8 mouse cellular contexts compared by ENCODE assay signal in the genomic region with DNA sequence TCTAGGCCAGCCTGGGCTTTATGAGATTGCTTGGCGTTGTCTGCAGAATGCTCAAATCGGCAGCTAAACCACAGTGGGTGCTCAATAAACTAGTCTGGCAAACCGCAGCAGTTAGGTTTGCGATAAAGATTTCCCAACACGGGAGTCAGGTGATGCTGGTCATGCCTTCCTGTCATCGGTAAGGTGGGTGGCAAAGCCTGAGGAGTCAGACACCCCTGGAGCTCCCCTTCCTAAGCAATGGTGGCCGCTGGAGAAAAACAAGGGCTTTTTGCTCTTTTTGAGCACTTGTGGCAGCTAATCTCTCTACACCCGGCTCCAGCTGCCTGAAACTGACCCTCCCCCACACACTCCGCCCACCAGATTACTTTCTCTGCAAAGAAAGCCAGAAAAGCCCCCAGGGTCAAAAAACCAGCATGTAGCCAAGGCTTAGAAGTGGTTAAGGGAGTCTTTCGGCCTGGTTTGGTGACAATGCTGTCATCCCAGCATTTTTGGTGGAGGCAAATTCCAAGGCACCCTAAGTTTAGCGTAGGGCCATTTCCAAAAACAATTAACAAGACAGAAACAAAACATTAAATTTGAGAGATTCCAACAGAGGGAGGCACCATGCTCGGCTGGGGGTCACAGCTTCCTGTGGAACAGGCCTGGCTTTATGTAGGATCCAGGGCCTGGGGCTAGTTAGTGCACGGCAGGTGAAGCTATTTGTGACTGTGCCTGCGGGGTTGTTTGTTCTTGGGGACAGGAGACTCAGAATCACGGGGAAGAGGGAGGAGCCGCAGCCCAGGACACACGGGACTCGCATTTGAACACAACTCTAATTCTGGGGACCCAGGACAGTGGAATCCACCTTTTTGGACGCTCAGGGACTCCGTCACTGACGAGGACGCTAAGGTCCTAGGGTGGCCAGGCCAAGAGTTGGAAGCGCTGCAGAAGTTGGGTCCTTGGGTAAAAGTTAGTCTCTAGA. TPM values are rescaled to one million over a fixed set of nuclear protein-coding genes. Genes with fewer than 3 reads are reported as not detected.
DNase-seq lines count a peak whose midpoint lies in the region; ATAC-seq and TF ChIP-seq lines count a peak whose summit lies in the region.

No protein-coding gene starts in this region.

- H3K4me2 ChIP-seq in kidney, embryonic 14.5 days (replicated peaks; ENCODE audit: low read depth, low read length) = peak overlapping the region; percentile 63

- intact Hi-C loops in gastrocnemius, adult 2 months (cut with DNase I) = loop anchor here (2.0 kb wide), 1 partner anchor 61 kb away; no protein-coding TSS in a partner anchor
- intact Hi-C loops in gastrocnemius, postnatal 36 days (cut with DNase I) = loop anchor here (2.0 kb wide), 1 partner anchor 13 kb away; the partner anchor contains the start of gene Ticam1
- intact Hi-C loops in heart, adult 2 months (cut with DNase I) = loop anchor here (2.0 kb wide), 2 partner anchors 15 to 29 kb away; no protein-coding TSS in a partner anchor

- TF ChIP-seq EP300 in heart, adult 2 months (IDR thresholded peaks at IDR 0.05; ENCODE audit: insufficient read depth, low read depth, low read length) = 0 out of 2 replicates have a peak, but pooled peaks have one; percentile 23

- TF ChIP-seq CTCF in gastrocnemius, adult 2 months (IDR thresholded peaks at IDR 0.05) = no peak
- TF ChIP-seq CTCF in bone marrow macrophage, adult 2 months (IDR thresholded peaks at IDR 0.05; ENCODE audit: low read depth, low read length) = no peak
- no peak for TF ChIP-seq CTCF in heart, adult 2 months (IDR thresholded peaks at IDR 0.05)

- no peak for TF ChIP-seq POLR2A in bone marrow macrophage, adult 2 months (IDR thresholded peaks at IDR 0.05; ENCODE audit: borderline replicate concordance, low read depth, low read length)
- peak; percentile 40; the same call in 1 of the 2 replicates for TF ChIP-seq POLR2A in heart, adult 2 months (IDR thresholded peaks at IDR 0.05; ENCODE audit: insufficient read depth, low read depth, low read length)

- peaks cover 21% of the 10 kb centered on the region for H3K4me1 ChIP-seq in bone marrow macrophage, adult 2 months (ENCODE audit: control insufficient read depth, insufficient read depth, low read length)
- H3K4me1 ChIP-seq in heart, adult 2 months (ENCODE audit: control insufficient read depth, insufficient read depth, low read length) = peaks cover 6% of the 10 kb centered on the region
- peaks cover 28% of the 10 kb centered on the region for H3K4me1 ChIP-seq in kidney, embryonic 14.5 days (ENCODE audit: control insufficient read depth, insufficient read depth, low read length)

- 3% methylated on average over 23 of the region's 23 CpGs for WGBS in heart, adult 2 months
- WGBS in kidney, embryonic 14.5 days = 3% methylated on average over 23 of the region's 23 CpGs

- no peaks in the 10 kb centered on the region for H3K27me3 ChIP-seq in heart, adult 2 months (ENCODE audit: control insufficient read depth, insufficient read depth, low read length)
- no peaks in the 10 kb centered on the region for H3K27me3 ChIP-seq in kidney, embryonic 14.5 days (ENCODE audit: control insufficient read depth, insufficient read depth, low read length)
- no peaks in the 10 kb centered on the region for H3K27me3 ChIP-seq in splenic B cell, adult 2 months (ENCODE audit: control insufficient read depth, insufficient read depth, low read length, poor library complexity, severe bottlenecking)

- H3K36me3 ChIP-seq in heart, adult 2 months (ENCODE audit: control insufficient read depth, insufficient read depth, low read length) = no peaks in the 10 kb centered on the region
- H3K36me3 ChIP-seq in kidney, embryonic 14.5 days (ENCODE audit: control insufficient read depth, insufficient read depth, low read length) = peaks cover 23% of the 10 kb centered on the region
- H3K36me3 ChIP-seq in splenic B cell, adult 2 months (ENCODE audit: control insufficient read depth, insufficient read depth, low read length, poor library complexity, severe bottlenecking) = peaks cover 2% of the 10 kb centered on the region; the same call in 1 of the 2 replicates

- peak; percentile 64 for DNase-seq in gastrocnemius, adult 2 months
- DNase-seq in gastrocnemius, postnatal 36 days = no peak
- peak; percentile 66 to 67 for DNase-seq in heart, adult 2 months
- DNase-seq in lung, postnatal 14 days = peak; percentile 55
- DNase-seq in splenic B cell, adult 2 months (ENCODE audit: low read depth, low spot score) = peak; percentile 51

- H3K4me3 ChIP-seq in gastrocnemius, adult 2 months = peak overlapping the region; percentile 72
- peak overlapping the region; percentile 72 for H3K4me3 ChIP-seq in bone marrow macrophage, adult 2 months (ENCODE audit: insufficient read depth, low read length)
- peak overlapping the region; percentile 59 for H3K4me3 ChIP-seq in heart, adult 2 months
- H3K4me3 ChIP-seq in kidney, embryonic 14.5 days (ENCODE audit: low read length) = peak overlapping the region; percentile 41

- peak overlapping the region; percentile 93 for H3K27ac ChIP-seq in gastrocnemius, adult 2 months
- peak overlapping the region; percentile 82 for H3K27ac ChIP-seq in bone marrow macrophage, adult 2 months (ENCODE audit: insufficient read depth, low read depth, low read length)
- peak overlapping the region; percentile 90 for H3K27ac ChIP-seq in heart, adult 2 months
- peak overlapping the region; percentile 91 for H3K27ac ChIP-seq in kidney, embryonic 14.5 days (ENCODE audit: low read depth, low read length)

- H3K79me2 ChIP-seq in heart, adult 2 months (replicated peaks; ENCODE audit: control insufficient read depth, insufficient read depth, low read length) = no peaks in the 10 kb centered on the region

- peak overlapping the region; percentile 67 for H3K9ac ChIP-seq in heart, adult 2 months (ENCODE audit: low read depth, low read length)
- peak overlapping the region; percentile 57 for H3K9ac ChIP-seq in kidney, embryonic 14.5 days (ENCODE audit: low read depth, low read length)

- ATAC-seq in kidney, embryonic 14.5 days (ENCODE audit: low FRiP score, low TSS enrichment) = peak; percentile 18; the same call in 1 of the 2 replicates
- ATAC-seq in monocyte, adult 5-6 weeks (replicated peaks; ENCODE audit: insufficient number of reproducible peaks, low FRiP score, low TSS enrichment, poor library complexity, severe bottlenecking) = no peak

- no peaks in the 10 kb centered on the region for H3K9me3 ChIP-seq in kidney, embryonic 14.5 days (ENCODE audit: control insufficient read depth, low read length)

RNA-seq across cellular contexts. Expression of gene Plin3, which starts 3.0 kb away (rescaled TPM):
- total RNA-seq in gastrocnemius, adult 2 months (2021) = 10 to 100 TPM; 42.4 to 75.0 TPM
- total RNA-seq in gastrocnemius, postnatal 36 days (2021) = 10 to 100 TPM; 44.4 to 45.7 TPM
- polyA plus RNA-seq in bone marrow macrophage, adult 2 months (2012; ENCODE audit: insufficient read depth, insufficient read length, missing spikeins) = 40.4 and 44.1 TPM in 2 replicates
- total RNA-seq in heart, adult 2 months (2021) = 100 to 1,000 TPM; 160 to 221 TPM
- polyA plus RNA-seq in heart, adult 2 months (2012; rRNA removed) = 65.6 and 66.2 TPM in 2 replicates
- polyA plus RNA-seq in kidney, embryonic 14.5 days (2014; fragmentation: Nextera tagmentation; extraction: Ambion mirVana) = 65.2 and 68.7 TPM in 2 replicates
- total RNA-seq in monocyte, adult 5-6 weeks (2017) = 10.2 to 15.5 TPM (median 13.4 TPM) in 3 replicates

RNA-seq across cellular contexts. Expression of gene Arrdc5, which starts 10.4 kb away (rescaled TPM):
- not detected for total RNA-seq in gastrocnemius, adult 2 months (2021)
- total RNA-seq in gastrocnemius, postnatal 36 days (2021) = not detected
- polyA plus RNA-seq in bone marrow macrophage, adult 2 months (2012; ENCODE audit: insufficient read depth, insufficient read length, missing spikeins) = not detected in 2 replicates
- total RNA-seq in heart, adult 2 months (2021) = not detected
- 0.32 TPM in 1 of 2 replicates, not detected in the other for polyA plus RNA-seq in heart, adult 2 months (2012; rRNA removed)
- not detected in 2 replicates for polyA plus RNA-seq in kidney, embryonic 14.5 days (2014; fragmentation: Nextera tagmentation; extraction: Ambion mirVana)
- not detected in 3 replicates for total RNA-seq in monocyte, adult 5-6 weeks (2017)

RNA-seq across cellular contexts. Expression of gene Ticam1, which starts 13.1 kb away (rescaled TPM):
- total RNA-seq in gastrocnemius, adult 2 months (2021) = 1 to 10 TPM; 2.7 to 3.4 TPM
- 1 to 10 TPM; 2.0 to 3.2 TPM for total RNA-seq in gastrocnemius, postnatal 36 days (2021)
- 13.5 and 17.6 TPM in 2 replicates for polyA plus RNA-seq in bone marrow macrophage, adult 2 months (2012; ENCODE audit: insufficient read depth, insufficient read length, missing spikeins)
- total RNA-seq in heart, adult 2 months (2021) = 1 to 10 TPM; 8.0 TPM
- polyA plus RNA-seq in heart, adult 2 months (2012; rRNA removed) = 16.8 and 18.0 TPM in 2 replicates
- polyA plus RNA-seq in kidney, embryonic 14.5 days (2014; fragmentation: Nextera tagmentation; extraction: Ambion mirVana) = 4.1 and 7.2 TPM in 2 replicates
- 2.6 to 11.4 TPM (median 3.9 TPM) in 3 replicates for total RNA-seq in monocyte, adult 5-6 weeks (2017)

RNA-seq across cellular contexts. Expression of gene Uhrf1, which starts 13.5 kb away (rescaled TPM):
- total RNA-seq in gastrocnemius, adult 2 months (2021) = 1 to 10 TPM; 1.3 to 2.1 TPM
- total RNA-seq in gastrocnemius, postnatal 36 days (2021) = 1 to 10 TPM; 1.4 to 3.0 TPM
- polyA plus RNA-seq in bone marrow macrophage, adult 2 months (2012; ENCODE audit: insufficient read depth, insufficient read length, missing spikeins) = 23.9 and 29.3 TPM in 2 replicates
- total RNA-seq in heart, adult 2 months (2021) = 1 to 10 TPM; 2.0 to 2.4 TPM
- polyA plus RNA-seq in heart, adult 2 months (2012; rRNA removed) = 0.85 and 1.2 TPM in 2 replicates
- polyA plus RNA-seq in kidney, embryonic 14.5 days (2014; fragmentation: Nextera tagmentation; extraction: Ambion mirVana) = 104 and 143 TPM in 2 replicates
- total RNA-seq in monocyte, adult 5-6 weeks (2017) = 1.2 to 5.9 TPM (median 3.2 TPM) in 3 replicates

RNA-seq across cellular contexts. Expression of gene Fem1a, which starts 33.0 kb away (rescaled TPM):
- total RNA-seq in gastrocnemius, adult 2 months (2021) = 100 to 1,000 TPM; 165 to 176 TPM
- total RNA-seq in gastrocnemius, postnatal 36 days (2021) = 100 to 1,000 TPM; 152 TPM
- polyA plus RNA-seq in bone marrow macrophage, adult 2 months (2012; ENCODE audit: insufficient read depth, insufficient read length, missing spikeins) = 8.8 and 10.3 TPM in 2 replicates
- 100 to 1,000 TPM; 108 to 124 TPM for total RNA-seq in heart, adult 2 months (2021)
- polyA plus RNA-seq in heart, adult 2 months (2012; rRNA removed) = 81.5 and 104 TPM in 2 replicates
- polyA plus RNA-seq in kidney, embryonic 14.5 days (2014; fragmentation: Nextera tagmentation; extraction: Ambion mirVana) = 10.5 and 14.3 TPM in 2 replicates
- total RNA-seq in monocyte, adult 5-6 weeks (2017) = 13.2 to 22.7 TPM (median 13.6 TPM) in 3 replicates

Comparison
In these comparisons a context has a peak if more than half of its experiments do, and no peak if none do; other contexts are left out.
1. DNase-seq: peak in gastrocnemius, adult 2 months (single experiment), heart, adult 2 months (2 of 2), lung, postnatal 14 days (single experiment) and splenic B cell, adult 2 months (single experiment); none in gastrocnemius, postnatal 36 days (0 of 2).
2. Peak in every context shown above with its lines, with median percentiles within 50 percentile points of each other: H3K27ac ChIP-seq and H3K4me3 ChIP-seq.